Mouse (Mus musculus) limb, embryonic 12.5 days (tissue): Measurements from ENCODE around the gene Cxcl16. TPM values are rescaled to one million over a fixed set of nuclear protein-coding genes. Genes with fewer than 3 reads are reported as not detected.

Source experiments
- ATAC-seq: fragments of 200-750 bp; cut with Nextera tagmentation; 2 replicates; pipeline ENCODE4 v1.8.0; 2017; ENCODE audit warnings: low read depth, moderate TSS enrichment; ENCODE audit not compliant: insufficient number of reproducible peaks, insufficient read depth, low FRiP score, low TSS enrichment
- H3K27ac ChIP-seq: fragments of 300-500 bp; sonication (generic); 2 replicates; pipeline ENCODE4 v1.5.1; 2016; ENCODE audit warnings: mild to moderate bottlenecking, moderate library complexity
- H3K27me3 ChIP-seq: fragments of 300-500 bp; sonication (generic); 2 replicates; pipeline ENCODE4 v1.6.1; 2016; ENCODE audit warnings: mild to moderate bottlenecking, moderate library complexity
- H3K36me3 ChIP-seq: fragments of 300-500 bp; sonication (generic); 2 replicates; pipeline ENCODE4 v1.6.1; 2016; ENCODE audit warnings: mild to moderate bottlenecking, moderate library complexity
- H3K4me1 ChIP-seq: fragments of 300-500 bp; sonication (generic); replicated peaks from 2 replicates; pipeline ENCODE4 v1.6.1; 2016
- H3K4me2 ChIP-seq: fragments of 300-500 bp; sonication (generic); 2 replicates; pipeline ENCODE4 v1.6.1; 2016; ENCODE audit warnings: mild to moderate bottlenecking, moderate library complexity
- H3K4me3 ChIP-seq: fragments of 300-500 bp; sonication (generic); replicated peaks from 2 replicates; pipeline ENCODE4 v1.5.1; 2016; ENCODE audit warnings: mild to moderate bottlenecking
- H3K9ac ChIP-seq: fragments of 300-500 bp; sonication (generic); replicated peaks from 2 replicates; pipeline ENCODE4 v1.6.1; 2016; ENCODE audit warnings: mild to moderate bottlenecking, moderate library complexity
- H3K9me3 ChIP-seq: fragments of 300-500 bp; sonication (generic); 2 replicates; pipeline ENCODE4 v1.6.1; 2016; ENCODE audit warnings: mild to moderate bottlenecking, moderate library complexity
- WGBS: fragments of 180-500 bp; shearing (Covaris S2); methylation state at CpG from one replicate; pipeline ENCODE4 v1.1.7; 2016; 5-methylcytosine and 5-hydroxymethylcytosine counted together
- polyA plus RNA-seq: library from polyadenylated mRNA; unstranded; fragments of >200 nt; fragmentation: Nextera tagmentation; extraction: Ambion mirVana; gene quantifications from 2 replicates; pipeline ENCODE4 v1.2.1, GENCODE M21; 2016

The Cxcl16 gene
- 1.1 and 1.9 TPM in 2 replicates for polyA plus RNA-seq

- H3K27ac ChIP-seq: no peak within 1 kb of the TSS
These were observed at the start of gene Cxcl16 for GRCm38 (mm10) chr11:70459601-70460101. Cxcl16 (minus strand) TSS chr11:70459984.

GRCm38 (mm10) chr11:70506962-70507515 lies 47.3 kb upstream of the Cxcl16 start:
- no peak for ATAC-seq
- H3K9me3 ChIP-seq: no peaks in the 10 kb centered on the region
- no peak overlapping the region for H3K9ac ChIP-seq

More at GRCm38 (mm10) chr11:70459601-70460101, at the start of gene Cxcl16:
- Histone ChIP-seq H3K4me2 (peak within 1 kb of the TSS; percentile 96), H3K9me3 (no peaks in the 10 kb centered on the region), H3K4me3 (peak within 1 kb of the TSS; percentile 54), H3K27me3 (peaks cover 59% of the 10 kb centered on the region), H3K9ac (peak within 1 kb of the TSS; percentile 70), H3K4me1 (peaks cover 11% of the 10 kb centered on the region; the same call in 1 of the 2 replicates), H3K36me3 (no peaks in the 10 kb centered on the region)
- no peak for ATAC-seq
- 3% methylated on average over 30 of the region's 30 CpGs for WGBS

GRCm38 (mm10) chr11:70506385-70506784 lies 46.6 kb upstream of the Cxcl16 start:
- Histone ChIP-seq H3K27me3 (peaks cover 13% of the 10 kb centered on the region), H3K9ac (no peak overlapping the region), H3K4me1 (peaks cover 4% of the 10 kb centered on the region; the same call in 1 of the 2 replicates), H3K9me3 (no peaks in the 10 kb centered on the region), H3K36me3 (no peaks in the 10 kb centered on the region), H3K27ac (no peak overlapping the region), H3K4me2 (no peak overlapping the region), H3K4me3 (no peak overlapping the region)
- ATAC-seq: no peak
- WGBS: 27% methylated on average over 4 of the region's 4 CpGs

More at GRCm38 (mm10) chr11:70506962-70507515, 47.3 kb upstream of the Cxcl16 start:
- 77% methylated on average over 7 of the region's 7 CpGs for WGBS
- Histone ChIP-seq H3K36me3 (no peaks in the 10 kb centered on the region), H3K4me3 (no peak overlapping the region), H3K4me1 (peaks cover 4% of the 10 kb centered on the region; the same call in 1 of the 2 replicates), H3K27ac (no peak overlapping the region), H3K27me3 (peaks cover 13% of the 10 kb centered on the region), H3K4me2 (no peak overlapping the region)

- Histone ChIP-seq H3K4me2 (no peak within 1 kb of the TSS), H3K9me3 (no peaks in the 10 kb centered on the region), H3K36me3 (no peaks in the 10 kb centered on the region), H3K27me3 (peaks cover 13% of the 10 kb centered on the region), H3K4me3 (no peak within 1 kb of the TSS), H3K4me1 (peaks cover 4% of the 10 kb centered on the region; the same call in 1 of the 2 replicates), H3K9ac (no peak within 1 kb of the TSS), H3K27ac (no peak within 1 kb of the TSS)
- ATAC-seq: no peak
- WGBS: 71% methylated on average over 9 of the region's 9 CpGs
These were observed 45.2 kb upstream of the Cxcl16 start, which contains the start of gene Tm4sf5 for GRCm38 (mm10) chr11:70504970-70505369. Tm4sf5 (plus strand) TSS chr11:70505244.

- no peaks in the 10 kb centered on the region for H3K4me1 ChIP-seq
- H3K36me3 ChIP-seq: no peaks in the 10 kb centered on the region
- peaks cover 5% of the 10 kb centered on the region; the same call in 1 of the 2 replicates for H3K27me3 ChIP-seq
- H3K4me2 ChIP-seq: no peak overlapping the region
- 64% methylated on average over 3 of the region's 3 CpGs for WGBS
- no peaks in the 10 kb centered on the region for H3K9me3 ChIP-seq
- ATAC-seq: no peak
- H3K4me3 ChIP-seq: no peak overlapping the region
- H3K9ac ChIP-seq: no peak overlapping the region
- no peak overlapping the region for H3K27ac ChIP-seq
These were observed 42.2 kb upstream of the Cxcl16 start for GRCm38 (mm10) chr11:70502018-70502417.

GRCm38 (mm10) chr11:70500476-70500812 lies 40.7 kb upstream of the Cxcl16 start:
- H3K4me3 ChIP-seq: no peak overlapping the region
- H3K9ac ChIP-seq: no peak overlapping the region
- WGBS: 93% methylated on average over 1 of the region's 1 CpGs
- H3K36me3 ChIP-seq: no peaks in the 10 kb centered on the region
- no peak for ATAC-seq
- H3K27ac ChIP-seq: no peak overlapping the region
- peaks cover 2% of the 10 kb centered on the region; the same call in 1 of the 2 replicates for H3K27me3 ChIP-seq
- H3K4me1 ChIP-seq: no peaks in the 10 kb centered on the region
- H3K4me2 ChIP-seq: no peak overlapping the region
- no peaks in the 10 kb centered on the region for H3K9me3 ChIP-seq

- Histone ChIP-seq H3K36me3 (no peaks in the 10 kb centered on the region), H3K27ac (no peak overlapping the region), H3K4me1 (no peaks in the 10 kb centered on the region), H3K4me3 (no peak overlapping the region), H3K4me2 (no peak overlapping the region), H3K9ac (no peak overlapping the region), H3K9me3 (no peaks in the 10 kb centered on the region), H3K27me3 (no peaks in the 10 kb centered on the region; the same call in 1 of the 2 replicates)
- WGBS: 75% methylated on average over 14 of the region's 14 CpGs
- ATAC-seq: no peak
These were observed 40.0 kb upstream of the Cxcl16 start for GRCm38 (mm10) chr11:70499566-70500475.

- Histone ChIP-seq H3K27ac (no peak overlapping the region), H3K27me3 (no peaks in the 10 kb centered on the region; the same call in 1 of the 2 replicates), H3K9me3 (peaks cover 4% of the 10 kb centered on the region; the same call in 1 of the 2 replicates), H3K4me2 (no peak overlapping the region), H3K9ac (no peak overlapping the region), H3K4me3 (no peak overlapping the region), H3K36me3 (no peaks in the 10 kb centered on the region), H3K4me1 (no peaks in the 10 kb centered on the region)
- WGBS: 86% methylated on average over 6 of the region's 6 CpGs
- ATAC-seq: no peak
These were observed 29.9 kb upstream of the Cxcl16 start for GRCm38 (mm10) chr11:70489684-70490083.

GRCm38 (mm10) chr11:70489138-70489537 lies 29.4 kb upstream of the Cxcl16 start:
- no peak overlapping the region for H3K9ac ChIP-seq
- H3K9me3 ChIP-seq: peaks cover 4% of the 10 kb centered on the region; the same call in 1 of the 2 replicates
- no peak overlapping the region for H3K4me3 ChIP-seq
- ATAC-seq: no peak
- H3K36me3 ChIP-seq: no peaks in the 10 kb centered on the region
- no peaks in the 10 kb centered on the region for H3K4me1 ChIP-seq
- WGBS: 94% methylated on average over 3 of the region's 3 CpGs
- no peaks in the 10 kb centered on the region; the same call in 1 of the 2 replicates for H3K27me3 ChIP-seq
- H3K4me2 ChIP-seq: no peak overlapping the region
- no peak overlapping the region for H3K27ac ChIP-seq

GRCm38 (mm10) chr11:70487816-70488215 lies 28.0 kb upstream of the Cxcl16 start:
- no peak for ATAC-seq
- WGBS: 47% methylated on average over 4 of the region's 4 CpGs
- Histone ChIP-seq H3K27ac (no peak overlapping the region), H3K27me3 (no peaks in the 10 kb centered on the region; the same call in 1 of the 2 replicates), H3K36me3 (no peaks in the 10 kb centered on the region), H3K9ac (no peak overlapping the region), H3K4me3 (no peak overlapping the region), H3K4me2 (no peak overlapping the region), H3K9me3 (peaks cover 4% of the 10 kb centered on the region; the same call in 1 of the 2 replicates), H3K4me1 (no peaks in the 10 kb centered on the region)

GRCm38 (mm10) chr11:70485498-70485897 lies 25.7 kb upstream of the Cxcl16 start:
- Histone ChIP-seq H3K27ac (no peak overlapping the region), H3K4me3 (no peak overlapping the region), H3K9ac (no peak overlapping the region), H3K9me3 (no peaks in the 10 kb centered on the region), H3K4me2 (no peak overlapping the region), H3K4me1 (no peaks in the 10 kb centered on the region), H3K27me3 (no peaks in the 10 kb centered on the region), H3K36me3 (no peaks in the 10 kb centered on the region)
- WGBS: 69% methylated on average over 2 of the region's 2 CpGs
- ATAC-seq: no peak
